Mouse (Mus musculus): Measurements from ENCODE around the gene Gm10964.

- TF ChIP-seq POLR2A (IDR thresholded peaks at IDR 0.05; ENCODE audit: extremely low read depth, insufficient read depth, low read length) (no peak), CTCF (IDR thresholded peaks at IDR 0.05; ENCODE audit: extremely low read depth, insufficient read depth, low read length) (no peak)
Measured at GRCm38 (mm10) chr3:103740342-103740741, 1.2 kb downstream of the Gm10964 start.
